Mouse (Mus musculus) WW6 (cell line): ENCODE data around the gene Naaladl1.

Experiments used
- DNase-seq: peaks from one replicate; pipeline ENCODE4 v3.0.0-alpha.2; 2013; ENCODE audit warnings: low read depth, low spot score

The Naaladl1 gene

GRCm38 (mm10) chr19:6082156-6082555, 23.4 kb upstream of the Naaladl1 start, which contains the start of gene Gm28374:
Gm28374 (minus strand) TSS chr19:6082256.
- DNase-seq: no peak

GRCm38 (mm10) chr19:6084478-6085248, 20.9 kb upstream of the Naaladl1 start, which contains the start of the genes Zfpl1 and Cdca5:
Zfpl1 (minus strand) TSS chr19:6084956.
Cdca5 (plus strand) TSS chr19:6084983.
- peak; percentile 98 for DNase-seq

GRCm38 (mm10) chr19:6085417-6085879, 20.1 kb upstream of the Naaladl1 start:
- DNase-seq: peak; percentile 65

GRCm38 (mm10) chr19:6088841-6089240, 16.7 kb upstream of the Naaladl1 start:
- no peak for DNase-seq

DNA sequence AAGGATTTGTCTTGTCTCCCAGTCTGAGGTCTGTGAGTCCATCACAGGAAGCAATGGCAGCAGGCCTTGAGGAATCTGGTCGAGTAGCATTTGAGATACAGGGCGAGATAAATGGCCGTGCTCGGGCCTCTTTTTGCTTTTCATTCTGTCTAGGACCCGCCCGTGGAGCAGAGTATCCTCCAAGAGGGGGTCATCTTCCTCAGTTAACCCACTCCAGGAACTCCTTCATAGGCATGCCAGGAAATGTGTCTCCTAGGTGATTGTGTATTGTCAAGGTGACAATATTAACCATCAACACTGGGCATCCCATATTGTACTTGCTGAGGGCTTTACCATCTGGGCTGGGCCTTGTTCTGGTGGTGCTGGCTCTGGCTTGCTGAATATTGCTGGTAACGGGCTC, 11.5 kb upstream of the Naaladl1 start, which contains the start of gene AC131692.1:
AC131692.1 (plus strand) TSS at position 301 of the 400 bp plus-strand sequence.
- DNase-seq: no peak

DNA sequence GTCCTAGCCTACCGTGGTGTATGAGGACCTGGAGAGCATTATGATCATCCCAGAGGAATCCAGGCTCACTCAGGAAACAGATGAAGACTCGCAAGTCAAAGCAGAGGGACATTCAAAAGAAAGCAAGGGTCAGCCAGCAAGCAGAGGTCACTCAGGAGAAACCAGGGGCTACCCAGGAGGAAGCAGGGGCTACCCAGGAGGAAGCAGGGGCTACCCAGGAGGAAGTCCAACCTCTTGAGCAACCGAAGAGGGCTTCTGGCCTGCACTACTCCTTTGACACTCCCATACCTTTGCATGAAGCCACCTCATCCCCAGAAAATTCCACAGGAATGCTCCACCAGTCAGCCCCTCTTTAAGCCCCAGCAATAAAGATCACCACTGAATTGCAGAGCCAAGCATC, 7.7 kb upstream of the Naaladl1 start:
- DNase-seq: no peak

- no peak for DNase-seq
Measured at GRCm38 (mm10) chr19:6101186-6101585, 4.4 kb upstream of the Naaladl1 start.

- DNase-seq: no peak
Measured at GRCm38 (mm10) chr19:6102169-6102853, 3.3 kb upstream of the Naaladl1 start.

GRCm38 (mm10) chr19:6104476-6104875, 1.1 kb upstream of the Naaladl1 start:
- no peak for DNase-seq

DNA sequence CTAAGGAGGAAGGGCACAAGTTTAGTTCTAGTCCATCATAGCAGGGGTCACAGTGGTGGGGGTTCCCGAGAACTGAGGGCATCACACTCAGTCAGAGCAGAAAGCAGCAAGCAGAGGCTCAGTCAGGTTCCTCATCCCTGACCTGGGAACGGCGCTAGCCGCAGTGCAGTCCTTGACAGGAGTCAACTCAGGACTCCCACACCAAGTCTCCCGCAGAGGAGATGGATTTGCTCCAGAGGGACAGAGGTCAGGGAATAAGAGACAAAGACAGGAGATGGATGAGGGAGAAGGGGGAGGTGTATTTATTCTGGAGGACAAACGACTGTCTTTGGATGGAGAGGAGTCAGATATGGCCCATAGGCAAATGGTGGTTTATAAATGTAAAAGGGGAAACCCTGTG, 7.5 kb downstream of the Naaladl1 start:
- DNase-seq: no peak

- DNase-seq: no peak
Measured at GRCm38 (mm10) chr19:6116113-6116850, 10.7 kb downstream of the Naaladl1 start.

- no peak for DNase-seq
Measured at GRCm38 (mm10) chr19:6117346-6117985, 11.9 kb downstream of the Naaladl1 start.

DNA sequence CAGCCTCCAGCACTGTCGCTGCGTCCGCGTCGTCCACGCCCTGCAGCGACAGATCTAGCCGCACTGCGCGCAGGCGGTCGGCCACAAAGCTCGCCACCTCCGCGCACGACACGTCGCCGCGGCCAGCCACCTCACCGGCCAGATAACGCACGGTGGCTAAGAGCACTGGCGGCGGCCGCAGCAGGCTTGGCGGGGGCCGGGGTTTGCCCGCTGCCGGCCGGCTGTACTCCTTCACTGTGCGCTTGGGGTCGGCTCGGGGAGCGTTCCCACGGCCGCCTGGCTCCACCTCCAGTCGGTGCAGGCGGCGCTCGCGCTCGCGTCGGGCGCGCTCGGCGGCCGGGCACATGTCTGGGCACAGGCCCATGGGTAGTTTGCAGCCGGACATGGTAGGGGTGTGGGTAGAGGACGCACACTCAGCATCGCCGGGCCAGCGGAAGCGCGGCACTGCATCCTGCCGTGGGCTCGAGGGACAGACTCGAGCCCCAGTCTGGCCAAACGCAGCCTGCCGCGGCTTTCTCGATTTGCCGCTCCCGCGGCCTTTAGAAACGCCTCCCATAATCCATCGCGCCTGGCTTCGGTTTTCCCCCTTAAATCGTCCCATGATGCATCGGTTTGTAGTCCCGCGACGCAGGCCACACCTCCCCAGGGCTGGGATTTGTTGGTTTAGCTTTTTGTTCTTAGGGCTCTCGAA, 12.5 kb downstream of the Naaladl1 start, which contains the start of gene Sac3d1:
Sac3d1 (minus strand) TSS at position 665 of the 691 bp plus-strand sequence.
- DNase-seq: peak; percentile 82

GRCm38 (mm10) chr19:6118677-6119185, 13.1 kb downstream of the Naaladl1 start:
- DNase-seq: no peak

DNA sequence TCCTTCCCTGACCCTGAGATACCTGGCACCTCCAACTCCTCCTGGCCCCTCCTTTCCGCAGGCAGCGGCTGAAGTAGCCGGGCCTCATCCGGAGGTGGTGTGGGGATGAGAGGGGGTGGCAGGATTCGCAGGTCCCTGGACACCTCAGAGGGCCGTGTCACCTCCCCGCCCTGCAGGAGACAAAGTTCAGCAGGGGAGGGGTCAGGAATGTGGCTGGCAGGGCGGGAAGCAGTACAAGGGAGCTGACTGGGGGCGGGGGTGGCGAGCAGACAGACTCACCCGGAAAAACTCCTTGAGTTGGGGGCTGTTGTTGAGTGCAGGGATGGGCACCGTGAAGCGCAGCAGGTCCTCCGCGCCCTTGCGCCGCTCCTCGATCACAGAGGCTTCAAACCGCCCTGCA, 16.2 kb downstream of the Naaladl1 start:
- DNase-seq: no peak

DNA sequence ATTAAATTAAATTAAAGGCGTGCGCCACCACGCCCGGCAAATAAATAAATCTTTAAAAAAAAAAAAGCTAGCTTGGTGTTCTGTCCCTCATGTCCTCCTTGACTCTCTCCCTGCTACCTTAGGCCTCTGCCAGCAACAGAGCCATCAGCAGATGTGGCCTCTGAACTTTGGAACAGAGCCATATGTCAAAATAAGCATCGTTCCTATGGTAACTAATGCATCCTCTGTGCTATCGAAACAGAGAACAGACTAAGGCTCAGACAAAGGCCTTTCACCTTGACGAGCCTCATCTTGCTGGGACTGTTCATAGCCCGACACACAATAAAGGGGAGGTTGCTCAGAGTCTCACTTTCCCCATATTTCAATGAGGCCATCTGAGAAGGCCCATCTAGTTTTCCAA, 17.7 kb downstream of the Naaladl1 start:
- DNase-seq: no peak

DNA sequence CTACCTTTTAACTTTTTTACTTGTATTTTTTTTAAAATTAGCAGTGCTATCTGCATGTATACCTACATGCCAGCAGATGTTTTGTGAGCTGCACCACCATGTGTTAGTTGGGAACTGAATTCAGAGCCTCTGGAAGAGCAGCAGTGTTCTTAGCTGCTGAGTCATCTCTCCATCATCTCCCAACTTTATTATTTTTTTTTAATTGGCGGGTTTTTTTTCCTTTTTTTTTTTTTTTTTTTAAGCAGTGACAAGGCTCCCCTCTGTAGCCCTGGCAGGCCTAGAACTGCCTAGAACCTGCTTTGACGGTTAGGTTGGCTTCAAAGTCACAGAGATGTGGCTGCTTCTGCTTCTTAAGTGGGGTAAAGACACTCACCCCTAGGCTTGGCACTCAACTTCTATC, 19.3 kb downstream of the Naaladl1 start:
- no peak for DNase-seq

GRCm38 (mm10) chr19:6126289-6126688, 20.7 kb downstream of the Naaladl1 start:
- DNase-seq: peak; percentile 34

DNA sequence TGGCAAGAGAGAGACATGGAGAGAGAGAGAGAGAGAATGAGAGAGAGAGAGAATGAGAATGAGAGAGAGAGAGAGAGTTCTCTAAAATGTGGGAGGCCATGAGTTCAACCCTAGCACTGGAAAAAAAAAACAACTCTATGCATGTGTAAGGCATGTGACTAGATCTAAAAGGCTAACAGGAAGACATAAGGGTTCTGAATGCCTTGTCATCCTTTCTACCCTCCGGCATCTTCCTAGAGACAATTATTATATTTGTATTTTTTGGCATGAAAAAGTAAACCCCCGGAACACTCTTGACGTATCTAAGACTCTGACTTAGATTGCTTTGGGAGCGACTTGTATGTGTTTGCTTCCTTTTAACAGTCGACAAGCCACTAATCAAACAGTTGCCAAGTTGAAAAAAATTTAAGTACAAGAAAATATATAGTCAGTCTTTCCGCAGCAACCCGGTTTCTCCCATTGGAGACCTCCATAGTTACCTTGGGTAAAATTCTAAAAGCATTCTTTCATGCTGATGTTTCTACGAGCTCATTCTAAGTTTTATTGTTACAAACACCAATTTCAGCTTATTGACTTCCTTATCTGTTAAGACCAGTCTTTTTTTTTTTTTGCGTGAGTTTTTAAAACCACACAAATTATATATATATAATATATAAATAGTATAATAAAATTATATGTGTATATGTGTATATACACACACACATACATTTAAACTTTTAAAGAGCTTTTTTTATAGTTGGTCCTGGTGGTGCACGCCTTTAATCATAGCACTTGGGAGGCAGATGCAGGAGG, 21.4 kb downstream of the Naaladl1 start:
- DNase-seq: no peak
